Mouse (Mus musculus): Measurements from ENCODE around the gene Gm12569. TPM values are rescaled to one million over a fixed set of nuclear protein-coding genes. Genes with fewer than 3 reads are reported as not detected.

Gene Gm12569
- polyA plus RNA-seq, 1 experiment from 2014 or later: not detected

Other genes starting within 250 kb of the Gm12569 start
- gene Olfr1377, start 238.5 kb upstream of the Gm12569 start, polyA plus RNA-seq (2014; fragmentation: Nextera tagmentation; extraction: Ambion mirVana): not detected in 2 replicates
- not detected in 2 replicates for gene Olfr51, start 216.9 kb upstream of the Gm12569 start, polyA plus RNA-seq (2014; fragmentation: Nextera tagmentation; extraction: Ambion mirVana)
- not detected in 2 replicates for gene Olfr54, start 206.2 kb upstream of the Gm12569 start, polyA plus RNA-seq (2014; fragmentation: Nextera tagmentation; extraction: Ambion mirVana)
- gene Olfr1375, start 172.4 kb upstream of the Gm12569 start, polyA plus RNA-seq (2014; fragmentation: Nextera tagmentation; extraction: Ambion mirVana): not detected in 2 replicates
- 7.5 and 11.7 TPM in 2 replicates for gene Zfp354a, start 161.2 kb upstream of the Gm12569 start, polyA plus RNA-seq (2014; fragmentation: Nextera tagmentation; extraction: Ambion mirVana)
- 102 and 127 TPM in 2 replicates for gene Clk4, start 41.3 kb downstream of the Gm12569 start, polyA plus RNA-seq (2014; fragmentation: Nextera tagmentation; extraction: Ambion mirVana)
- gene BC049762, start 42.6 kb downstream of the Gm12569 start, polyA plus RNA-seq (2014; fragmentation: Nextera tagmentation; extraction: Ambion mirVana): 0.69 and 0.99 TPM in 2 replicates
- gene Col23a1, start 69.4 kb downstream of the Gm12569 start, polyA plus RNA-seq (2014; fragmentation: Nextera tagmentation; extraction: Ambion mirVana): 8.6 and 12.3 TPM in 2 replicates